9 mouse cellular contexts compared by ENCODE assay signal in genomic region chr9:110896595-110896994, GRCm38 (mm10). TPM values are rescaled to one million over a fixed set of nuclear protein-coding genes. Genes with fewer than 3 reads are reported as not detected.
A peak's percentile ranks its signal among the peaks of the same experiment; 100 is the strongest.
DNase-seq lines count a peak whose midpoint lies in the region; ATAC-seq and TF ChIP-seq lines count a peak whose summit lies in the region.
"Had no signal": no experiment of that assay in that cellular context is flagged by ENCODE, and none has a peak within 500 bp of the region (broad histone marks: within the 10 kb centered on the region; RNA-seq: fewer than 3 reads in every experiment).

No protein-coding gene starts in this region.

- H3K36me3 ChIP-seq in ES-Bruce4 (ENCODE audit: control insufficient read depth, insufficient read depth, low read length, poor library complexity, severe bottlenecking): no peaks in the 10 kb centered on the region

- H3K27me3 ChIP-seq in ES-Bruce4 (ENCODE audit: control insufficient read depth, insufficient read depth, low read length, poor library complexity, severe bottlenecking): no peaks in the 10 kb centered on the region
- H3K27me3 ChIP-seq: embryonic facial prominence, embryonic 15.5 days had no signal

- TF ChIP-seq EP300 in ES-Bruce4 (IDR thresholded peaks at IDR 0.05; ENCODE audit: insufficient read depth, low read depth, low read length): no peak

- DNase-seq in CD4-positive, CD25-positive, alpha-beta regulatory T cell, adult 2 months (ENCODE audit: low read depth, low spot score): peak; percentile 75
- no peak for DNase-seq in layer of hippocampus, postnatal 10 days (ENCODE audit: low spot score in 2 of 2)
- DNase-seq in cerebellum, postnatal 36 days: no peak
- no peak for DNase-seq in urinary bladder, postnatal 25 days (ENCODE audit: low spot score)
- no peak for DNase-seq in layer of hippocampus, postnatal 14 days (ENCODE audit: low spot score in 2 of 2)

- ATAC-seq in hematopoietic stem cell, adult 5-6 weeks (replicated peaks in 1 of 2; ENCODE audit: insufficient read depth in 1 of 2, low FRiP score in 2 of 2, low TSS enrichment in 1 of 2, low read depth in 1 of 2, poor library complexity in 2 of 2, severe bottlenecking in 2 of 2): peak; percentile 80 to 82
- ATAC-seq in megakaryocyte, adult 5-6 weeks (ENCODE audit: poor library complexity, severe bottlenecking): peak; percentile 26; the same call in 1 of the 2 replicates

- H3K9me3 ChIP-seq in ES-Bruce4 (replicated peaks; ENCODE audit: control insufficient read depth, insufficient read depth, low read length, poor library complexity, severe bottlenecking): no peaks in the 10 kb centered on the region
- H3K9me3 ChIP-seq: embryonic facial prominence, embryonic 15.5 days had no signal

- no peak for TF ChIP-seq POLR2A in ES-Bruce4 (IDR thresholded peaks at IDR 0.05; ENCODE audit: insufficient read depth, low read length)

- H3K27ac ChIP-seq in ES-Bruce4 (ENCODE audit: insufficient read depth, low read length): peak overlapping the region; percentile 38; the same call in 1 of the 2 replicates
- H3K27ac ChIP-seq: embryonic facial prominence, embryonic 15.5 days had no signal

- H3K9ac ChIP-seq in ES-Bruce4 (ENCODE audit: low read depth, poor library complexity, severe bottlenecking): no peak overlapping the region
- H3K9ac ChIP-seq: embryonic facial prominence, embryonic 15.5 days had no signal

- H3K4me1 ChIP-seq in ES-Bruce4 (ENCODE audit: control insufficient read depth, insufficient read depth, low read length): no peaks in the 10 kb centered on the region

- TF ChIP-seq CTCF in ES-Bruce4 (IDR thresholded peaks at IDR 0.05; ENCODE audit: low read depth, low read length): no peak

- peak overlapping the region; percentile 47 for H3K4me3 ChIP-seq in ES-Bruce4 (ENCODE audit: low read depth, low read length)
- H3K4me3 ChIP-seq: embryonic facial prominence, embryonic 15.5 days had no signal

RNA-seq across cellular contexts. Expression of gene Tmie, which starts 16.7 kb away (rescaled TPM):
- polyA plus RNA-seq in ES-Bruce4 (2011; ENCODE audit: insufficient read depth, insufficient read length, low read depth, missing spikeins): 1.6 and 3.1 TPM in 2 replicates
- total RNA-seq in hematopoietic stem cell, adult 5-6 weeks (2017): 0.50 TPM in 1 of 2 replicates, not detected in the other
- total RNA-seq in megakaryocyte, adult 5-6 weeks (2015): 0.05 TPM in 1 of 2 replicates, not detected in the other
- total RNA-seq in megakaryocyte, adult 5-6 weeks (2017): not detected in 2 replicates
- total RNA-seq in layer of hippocampus, postnatal 10 days (2021): 1 to 10 TPM; 1.7 to 1.8 TPM
- total RNA-seq in layer of hippocampus, postnatal 14 days (2021): 1 to 10 TPM; 1.8 to 2.0 TPM

RNA-seq across cellular contexts. Expression of gene Als2cl, which starts 16.9 kb away (rescaled TPM):
- 17.4 and 18.1 TPM in 2 replicates for polyA plus RNA-seq in ES-Bruce4 (2011; ENCODE audit: insufficient read depth, insufficient read length, low read depth, missing spikeins)
- total RNA-seq in hematopoietic stem cell, adult 5-6 weeks (2017): 1.5 and 4.9 TPM in 2 replicates
- total RNA-seq in megakaryocyte, adult 5-6 weeks (2015): 0.29 and 0.48 TPM in 2 replicates
- 0.61 and 2.9 TPM in 2 replicates for total RNA-seq in megakaryocyte, adult 5-6 weeks (2017)
- 10 to 100 TPM; 11.6 to 15.4 TPM for total RNA-seq in layer of hippocampus, postnatal 10 days (2021)
- total RNA-seq in layer of hippocampus, postnatal 14 days (2021): 10 to 100 TPM; 11.6 to 13.1 TPM

RNA-seq across cellular contexts. Expression of gene Fam240a, which starts 20.1 kb away (rescaled TPM):
- polyA plus RNA-seq in ES-Bruce4 (2011; ENCODE audit: insufficient read depth, insufficient read length, low read depth, missing spikeins): not detected in 2 replicates
- total RNA-seq in hematopoietic stem cell, adult 5-6 weeks (2017): not detected in 2 replicates
- not detected in 2 replicates for total RNA-seq in megakaryocyte, adult 5-6 weeks (2015)
- total RNA-seq in megakaryocyte, adult 5-6 weeks (2017): not detected in 2 replicates
- total RNA-seq in layer of hippocampus, postnatal 10 days (2021): not detected
- total RNA-seq in layer of hippocampus, postnatal 14 days (2021): not detected
- polyA plus RNA-seq: embryonic facial prominence, embryonic 15.5 days had no signal

RNA-seq across cellular contexts. Expression of gene Prss50, which starts 38.8 kb away (rescaled TPM):
- 1.9 and 2.7 TPM in 2 replicates for polyA plus RNA-seq in ES-Bruce4 (2011; ENCODE audit: insufficient read depth, insufficient read length, low read depth, missing spikeins)
- not detected in 2 replicates for total RNA-seq in hematopoietic stem cell, adult 5-6 weeks (2017)
- total RNA-seq in megakaryocyte, adult 5-6 weeks (2015): 1.0 TPM in 1 of 2 replicates, not detected in the other
- total RNA-seq in megakaryocyte, adult 5-6 weeks (2017): 0.15 TPM in 1 of 2 replicates, not detected in the other
- under 1 TPM; 0.31 to 0.41 TPM for total RNA-seq in layer of hippocampus, postnatal 10 days (2021)
- total RNA-seq in layer of hippocampus, postnatal 14 days (2021): under 1 TPM in 1 of 2 experiments, not detected in 1; 0.36 TPM

RNA-seq across cellular contexts. Expression of gene Tdgf1, which starts 49.4 kb away (rescaled TPM):
- polyA plus RNA-seq in ES-Bruce4 (2011; ENCODE audit: insufficient read depth, insufficient read length, low read depth, missing spikeins): 462 and 483 TPM in 2 replicates
- total RNA-seq in hematopoietic stem cell, adult 5-6 weeks (2017): not detected in 2 replicates
- total RNA-seq in megakaryocyte, adult 5-6 weeks (2015): not detected in 2 replicates
- not detected in 2 replicates for total RNA-seq in megakaryocyte, adult 5-6 weeks (2017)
- total RNA-seq in layer of hippocampus, postnatal 10 days (2021): not detected
- under 1 TPM; 0.37 to 0.57 TPM for total RNA-seq in layer of hippocampus, postnatal 14 days (2021)
